ENCODE assay signal across 8 mouse cellular contexts in genomic region chr11:105507972-105508659, GRCm38 (mm10). TPM values are rescaled to one million over a fixed set of nuclear protein-coding genes. Genes with fewer than 3 reads are reported as not detected.
DNase-seq lines count a peak whose midpoint lies in the region; ATAC-seq and TF ChIP-seq lines count a peak whose summit lies in the region.

No protein-coding gene starts in this region.

- peak; percentile 56 for ATAC-seq in heart, postnatal 0 days (ENCODE audit: insufficient read depth, low read depth)
- peak; percentile 77 for ATAC-seq in midbrain, postnatal 0 days (ENCODE audit: low FRiP score)

- no peaks in the 10 kb centered on the region for H3K27me3 ChIP-seq in heart, postnatal 0 days (ENCODE audit: control insufficient read depth, insufficient read depth, low read length)
- no peaks in the 10 kb centered on the region for H3K27me3 ChIP-seq in midbrain, postnatal 0 days (ENCODE audit: insufficient read depth, low read length)

- H3K4me2 ChIP-seq in heart, postnatal 0 days (ENCODE audit: low read depth, low read length) = peak overlapping the region; percentile 12; the same call in 1 of the 2 replicates
- peak overlapping the region; percentile 22; the same call in 1 of the 2 replicates for H3K4me2 ChIP-seq in midbrain, postnatal 0 days (ENCODE audit: low read depth, low read length, poor library complexity, severe bottlenecking)

- 6% methylated on average over 6 of the region's 6 CpGs for WGBS in heart, postnatal 0 days
- 1% methylated on average over 6 of the region's 6 CpGs for WGBS in midbrain, postnatal 0 days

- no peak overlapping the region for H3K4me3 ChIP-seq in heart, postnatal 0 days (ENCODE audit: low read depth, low read length)
- no peak overlapping the region for H3K4me3 ChIP-seq in embryonic fibroblast, embryonic 13.5 days (ENCODE audit: insufficient read depth, low read length)
- no peak overlapping the region for H3K4me3 ChIP-seq in midbrain, postnatal 0 days (ENCODE audit: low read depth, low read length)

- H3K36me3 ChIP-seq in heart, postnatal 0 days (replicated peaks; ENCODE audit: control insufficient read depth, insufficient read depth, low read length) = no peaks in the 10 kb centered on the region
- no peaks in the 10 kb centered on the region for H3K36me3 ChIP-seq in midbrain, postnatal 0 days (ENCODE audit: insufficient read depth, low read length)

- H3K9ac ChIP-seq in heart, postnatal 0 days (replicated peaks; ENCODE audit: low read depth, low read length) = no peak overlapping the region
- no peak overlapping the region for H3K9ac ChIP-seq in midbrain, postnatal 0 days (replicated peaks; ENCODE audit: low read length, poor library complexity, severe bottlenecking)

- intact Hi-C loops in heart, postnatal 36 days (cut with DNase I) = no loop called here

- no peaks in the 10 kb centered on the region for H3K9me3 ChIP-seq in heart, postnatal 0 days (replicated peaks; ENCODE audit: control insufficient read depth, low read length)
- no peaks in the 10 kb centered on the region for H3K9me3 ChIP-seq in midbrain, postnatal 0 days (ENCODE audit: low read length)

- H3K4me1 ChIP-seq in heart, postnatal 0 days (ENCODE audit: control insufficient read depth, insufficient read depth) = peaks cover 28% of the 10 kb centered on the region
- peaks cover 11% of the 10 kb centered on the region for H3K4me1 ChIP-seq in embryonic fibroblast, embryonic 13.5 days (ENCODE audit: control insufficient read depth, insufficient read depth, low read length)
- H3K4me1 ChIP-seq in midbrain, postnatal 0 days (ENCODE audit: insufficient read depth, low read length) = peaks cover 27% of the 10 kb centered on the region

- TF ChIP-seq CTCF in heart, postnatal 0 days (IDR thresholded peaks at IDR 0.05; ENCODE audit: low read depth) = no peak
- no peak for TF ChIP-seq CTCF in embryonic fibroblast, embryonic 13.5 days (IDR thresholded peaks at IDR 0.05; ENCODE audit: borderline replicate concordance, insufficient read depth, low read length)
- TF ChIP-seq CTCF in midbrain, postnatal 0 days (IDR thresholded peaks at IDR 0.05) = peak; percentile 34

- DNase-seq in heart, postnatal 0 days (ENCODE audit: low spot score) = no peak
- no peak for DNase-seq in heart, postnatal 36 days
- peak; percentile 48 for DNase-seq in layer of hippocampus, adult 11-12 months (ENCODE audit: low spot score)
- peak; percentile 87 for DNase-seq in midbrain, postnatal 0 days (ENCODE audit: low spot score)
- DNase-seq in spleen, adult 12 weeks (ENCODE audit: low spot score) = no peak
- no peak for DNase-seq in adrenal gland, postnatal 10 days
- DNase-seq in urinary bladder, postnatal 14 days (ENCODE audit: low spot score) = no peak

- H3K27ac ChIP-seq in heart, postnatal 0 days (ENCODE audit: low read depth) = no peak overlapping the region
- peak overlapping the region; percentile 54 for H3K27ac ChIP-seq in embryonic fibroblast, embryonic 13.5 days (ENCODE audit: insufficient read depth, low read length)
- H3K27ac ChIP-seq in midbrain, postnatal 0 days (ENCODE audit: low read depth, low read length) = peak overlapping the region; percentile 75

- no peak for TF ChIP-seq EP300 in heart, postnatal 0 days (IDR thresholded peaks at IDR 0.05; ENCODE audit: low read depth)

- no peak for TF ChIP-seq POLR2A in embryonic fibroblast, embryonic 13.5 days (IDR thresholded peaks at IDR 0.05; ENCODE audit: low read depth, low read length)

RNA-seq across cellular contexts. Expression of gene March10, which starts 51.6 kb away (rescaled TPM):
- total RNA-seq in heart, postnatal 0 days (2014; rRNA removed; ENCODE audit: low replicate concordance) = not detected in 2 replicates
- polyA plus RNA-seq in heart, postnatal 0 days (2015; fragmentation: Nextera tagmentation; extraction: Ambion mirVana) = not detected in 2 replicates
- total RNA-seq in heart, postnatal 36 days (2021) = not detected
- not detected in 2 replicates for polyA plus RNA-seq in embryonic fibroblast, embryonic 13.5 days (2011; ENCODE audit: insufficient read length, low read depth, missing spikeins)
- 0.57 and 0.77 TPM in 2 replicates for total RNA-seq in midbrain, postnatal 0 days (2014; rRNA removed)
- 0.69 and 0.94 TPM in 2 replicates for polyA plus RNA-seq in midbrain, postnatal 0 days (2015; fragmentation: Nextera tagmentation; extraction: Ambion mirVana)
- not detected for total RNA-seq in adrenal gland, postnatal 10 days (2021)

Comparison
In these comparisons a context has a peak if more than half of its experiments do, and no peak if none do; other contexts are left out.
1. DNase-seq: peak in layer of hippocampus, adult 11-12 months (single experiment) and midbrain, postnatal 0 days (single experiment); none in heart, postnatal 0 days (single experiment), heart, postnatal 36 days (0 of 2), spleen, adult 12 weeks (single experiment), adrenal gland, postnatal 10 days (single experiment) and urinary bladder, postnatal 14 days (single experiment).